Mouse (Mus musculus) retina, postnatal 7 days (tissue): ENCODE data around the gene Ttc24.

ENCODE experiments used
- DNase-seq: peaks from one replicate; pipeline ENCODE4 v3.0.0-alpha.2; 2012; ENCODE audit warnings: low read depth, low spot score

The Ttc24 gene

DNA sequence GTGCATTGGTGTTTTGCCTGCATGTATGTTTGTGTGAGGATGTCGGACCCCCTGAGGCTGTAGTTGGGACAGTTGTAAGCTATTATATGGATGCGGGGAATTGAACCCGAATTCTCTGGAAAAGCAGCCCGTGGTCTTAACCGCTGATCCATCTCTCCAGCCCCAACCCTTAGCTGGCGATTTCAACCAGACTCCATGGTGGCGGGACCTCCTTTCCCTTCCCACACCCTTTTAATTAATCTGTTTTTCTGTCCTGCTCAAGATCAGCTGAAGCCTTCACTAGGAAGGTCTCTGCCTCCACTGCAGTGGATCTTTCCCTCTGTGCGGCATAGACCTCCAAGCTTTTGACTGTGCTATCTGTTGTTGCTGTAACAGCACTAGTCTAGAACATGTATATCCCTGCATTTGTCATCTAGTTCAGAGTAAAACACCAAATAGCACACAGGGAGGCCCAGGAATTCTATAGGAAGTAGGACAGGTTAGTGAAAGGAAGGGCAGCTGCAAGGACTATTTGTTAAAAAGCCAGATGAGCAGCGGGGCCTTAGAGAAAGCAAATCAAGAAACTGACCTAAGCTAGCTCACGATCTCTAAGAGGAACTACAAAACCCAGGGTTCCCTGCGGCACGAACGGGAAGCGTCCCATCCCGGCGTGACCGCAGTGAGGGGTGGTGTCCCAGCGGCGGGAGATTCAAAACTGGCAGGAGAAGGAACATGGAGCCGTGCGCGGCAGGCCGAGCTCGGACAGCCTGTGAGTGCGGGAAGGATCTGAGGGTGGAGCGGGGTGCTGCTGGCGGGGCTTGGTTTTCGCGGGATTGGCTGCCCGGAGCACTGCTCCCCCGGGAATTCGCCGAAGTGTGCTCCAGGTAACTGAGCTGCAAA lies 3.5 kb upstream of the Ttc24 start, which contains the start of gene Iqgap3:
TSS of gene Iqgap3 (plus strand) at position 627 of the 879 bp plus-strand sequence.
- DNase-seq, result peak; percentile 87

DNA sequence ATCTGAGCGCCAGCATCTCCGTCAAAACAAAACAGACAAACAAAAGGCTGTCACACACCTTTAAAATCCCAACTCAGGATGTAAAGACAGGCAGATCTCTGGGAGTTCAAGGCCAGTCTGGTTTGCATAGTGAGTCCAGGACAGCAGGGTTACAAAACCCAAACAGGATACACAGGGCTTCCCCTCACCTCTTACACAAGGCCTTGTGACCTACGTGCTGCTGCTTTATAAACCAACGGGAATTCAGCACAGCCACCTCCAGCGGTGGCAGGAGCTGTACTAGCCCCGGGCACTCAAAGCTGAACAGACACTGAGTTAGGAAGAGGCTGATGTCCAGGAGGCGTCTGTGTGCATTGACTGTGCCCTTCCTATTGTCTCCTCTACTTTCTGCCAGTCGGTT lies 663 bp downstream of the Ttc24 start:
- no peak for DNase-seq

DNA sequence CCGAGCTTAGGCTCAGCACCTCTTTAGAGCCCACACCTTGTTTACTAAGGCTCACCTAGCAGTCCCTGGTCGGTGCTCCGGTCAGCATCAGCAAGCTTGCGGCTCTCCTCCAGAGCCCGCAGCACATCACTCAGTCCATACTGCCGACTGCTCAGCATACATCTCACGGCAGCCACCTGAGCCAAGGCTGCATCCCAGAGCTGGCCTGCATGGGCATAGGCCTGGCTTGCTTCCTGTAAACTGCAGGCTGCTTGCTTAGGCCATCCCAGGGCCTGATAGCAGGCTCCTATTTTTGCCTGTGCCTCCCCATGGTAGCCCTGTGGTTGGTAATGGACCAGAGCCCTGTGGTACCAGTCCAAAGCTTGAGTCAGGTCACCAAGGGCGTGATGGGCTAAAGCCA lies 3.3 kb downstream of the Ttc24 start:
- DNase-seq, result no peak

- DNase-seq, result no peak
Measured at GRCm38 (mm10) chr3:88074351-88074750, 3.8 kb downstream of the Ttc24 start.

- DNase-seq, result no peak
Measured at GRCm38 (mm10) chr3:88073631-88074030, 4.5 kb downstream of the Ttc24 start.

DNA sequence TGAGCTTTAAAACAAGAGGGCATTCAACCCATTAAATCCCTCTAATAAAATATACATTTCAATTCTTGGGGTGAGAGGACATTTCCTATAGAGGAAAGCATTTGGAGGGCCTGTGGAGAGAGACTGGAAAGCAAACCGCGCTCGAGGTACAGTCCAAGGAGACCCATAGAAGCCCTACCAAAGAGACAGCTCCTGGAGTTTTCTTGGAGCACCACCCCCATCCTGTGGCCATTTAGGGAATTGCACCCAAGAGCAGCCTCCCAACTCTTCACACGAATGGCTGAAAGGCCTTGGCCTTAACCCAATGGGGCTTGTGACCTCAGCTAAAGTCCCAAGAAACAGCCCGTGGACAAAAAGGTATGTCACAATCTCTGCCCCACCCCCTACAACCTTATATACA lies 6.3 kb downstream of the Ttc24 start:
- peak; percentile 81 for DNase-seq

- DNase-seq, result no peak
Measured at GRCm38 (mm10) chr3:88068386-88068785, 9.7 kb downstream of the Ttc24 start.

DNA sequence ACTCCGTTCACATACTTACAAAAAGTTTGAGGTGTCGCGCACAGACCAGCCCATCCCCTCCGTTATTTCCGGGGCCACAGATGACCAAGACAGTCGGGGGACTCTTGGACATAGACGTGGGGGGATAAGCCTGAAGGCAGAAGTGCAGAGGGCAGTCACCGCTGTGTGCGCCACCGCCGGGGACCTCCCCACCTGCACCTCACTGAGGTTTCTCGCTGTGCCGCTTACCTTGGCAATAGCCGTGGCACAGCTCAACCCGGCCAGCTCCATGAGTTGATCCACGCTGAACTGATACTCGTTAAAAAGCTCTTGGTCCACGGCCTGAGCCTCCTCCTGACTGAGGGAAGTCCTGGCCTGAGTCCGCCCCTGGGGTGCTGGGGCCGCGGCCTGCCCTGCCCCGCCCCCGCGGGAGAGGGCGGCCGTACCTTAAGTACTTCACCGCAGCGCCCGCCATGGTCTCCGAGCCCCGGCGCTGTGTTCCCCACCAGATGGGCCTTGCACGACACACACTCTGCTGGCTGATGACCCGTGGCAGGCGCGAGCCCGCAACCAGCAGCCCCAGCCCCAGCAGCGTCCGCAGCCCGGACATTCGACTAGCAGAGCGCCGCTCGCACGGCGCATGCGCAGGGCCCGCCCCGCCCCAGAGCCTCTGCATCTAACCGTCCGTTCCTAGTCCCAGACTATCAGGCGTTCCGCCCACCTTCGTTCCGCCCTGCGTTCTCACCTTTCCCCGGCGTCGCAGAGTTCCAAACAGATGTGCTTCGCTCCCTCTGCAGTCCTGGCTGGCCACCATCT lies 20.0 kb downstream of the Ttc24 start, which contains the start of gene Naxe:
TSS of gene Naxe (minus strand) at position 594 of the 795 bp plus-strand sequence.
- DNase-seq, result peak; percentile 82

GRCm38 (mm10) chr3:88057030-88057429 lies 21.1 kb downstream of the Ttc24 start:
- DNase-seq, result no peak

- no peak for DNase-seq
Measured at GRCm38 (mm10) chr3:88049532-88049931, 28.6 kb downstream of the Ttc24 start.

- peak; percentile 90 for DNase-seq
Measured at GRCm38 (mm10) chr3:88042661-88043421, 35.3 kb downstream of the Ttc24 start, which contains the start of gene Gpatch4. Gene Gpatch4, plus strand, starts transcription at chr3:88043108.

GRCm38 (mm10) chr3:88035561-88036293 lies 42.4 kb downstream of the Ttc24 start:
- DNase-seq, result no peak

GRCm38 (mm10) chr3:88033506-88033905 lies 44.6 kb downstream of the Ttc24 start:
- DNase-seq, result no peak

GRCm38 (mm10) chr3:88030608-88031395 lies 47.3 kb downstream of the Ttc24 start:
- DNase-seq, result no peak

- no peak for DNase-seq
Measured at GRCm38 (mm10) chr3:88027434-88028186, 50.5 kb downstream of the Ttc24 start, which contains the start of gene Hapln2. Gene Hapln2, minus strand, starts transcription at chr3:88027583.

DNA sequence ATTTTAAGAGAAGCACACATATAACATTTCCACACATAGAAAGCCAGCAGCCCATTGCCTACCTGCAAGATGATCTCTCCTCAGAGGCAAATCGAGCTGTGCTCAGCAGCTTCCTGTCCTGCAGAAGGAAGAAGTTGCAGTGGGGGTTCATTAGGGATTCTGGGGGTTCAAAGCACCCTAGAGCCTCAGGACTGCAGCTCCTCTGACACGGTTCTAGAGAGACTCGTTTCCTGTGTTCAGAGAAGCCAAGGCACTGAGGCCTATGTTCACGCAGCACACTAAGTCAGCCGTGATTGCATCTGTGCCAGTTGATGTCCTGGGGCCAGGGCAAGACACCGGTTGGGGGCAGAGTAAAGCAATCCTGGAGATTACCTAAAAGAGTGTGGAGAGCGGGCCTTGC lies 51.3 kb downstream of the Ttc24 start:
- no peak for DNase-seq

GRCm38 (mm10) chr3:88023192-88024074 lies 54.7 kb downstream of the Ttc24 start:
- no peak for DNase-seq
